Mouse (Mus musculus): Measurements from ENCODE around the gene Panx1. TPM values are rescaled to one million over a fixed set of nuclear protein-coding genes. Genes with fewer than 3 reads are reported as not detected.

Gene Panx1
- polyA plus RNA-seq, 1 experiment from 2014 or later: 30.1 TPM

GRCm38 (mm10) chr9:15032797-15033196 lies 12.5 kb downstream of the Panx1 start:
- WGBS (ENCODE audit: insufficient replicate concordance): 90% methylated on average over 4 of the region's 4 CpGs
- no peak overlapping the region for H3K9ac ChIP-seq (ENCODE audit: low read depth, low read length)

GRCm38 (mm10) chr9:15030771-15031170 lies 14.5 kb downstream of the Panx1 start:
- Histone ChIP-seq H3K9me3 (replicated peaks; ENCODE audit: control insufficient read depth, low read length) (0 out of 2 replicates have a peak, but pooled peaks cover 3% of the 10 kb centered on the region), H3K9ac (ENCODE audit: low read depth, low read length) (no peak overlapping the region), H3K4me2 (no peak overlapping the region), H3K27me3 (ENCODE audit: control insufficient read depth, insufficient read depth, low read length) (no peaks in the 10 kb centered on the region), H3K4me1 (ENCODE audit: control insufficient read depth, insufficient read depth, low read length) (no peaks in the 10 kb centered on the region; the same call in 1 of the 2 replicates), H3K4me3 (ENCODE audit: low read depth, low read length) (no peak overlapping the region), H3K36me3 (ENCODE audit: control insufficient read depth, insufficient read depth, low read length) (no peaks in the 10 kb centered on the region), H3K27ac (ENCODE audit: low read depth, low read length) (no peak overlapping the region)
- ATAC-seq (replicated peaks; ENCODE audit: insufficient number of reproducible peaks, low FRiP score, low TSS enrichment): no peak
- 68% methylated on average over 8 of the region's 8 CpGs for WGBS (ENCODE audit: insufficient replicate concordance)

More at GRCm38 (mm10) chr9:15032797-15033196, 12.5 kb downstream of the Panx1 start:
- ATAC-seq (replicated peaks; ENCODE audit: insufficient number of reproducible peaks, low FRiP score, low TSS enrichment): no peak
- Histone ChIP-seq H3K36me3 (ENCODE audit: control insufficient read depth, insufficient read depth, low read length) (no peaks in the 10 kb centered on the region), H3K4me1 (ENCODE audit: control insufficient read depth, insufficient read depth, low read length) (no peaks in the 10 kb centered on the region; the same call in 1 of the 2 replicates), H3K27me3 (ENCODE audit: control insufficient read depth, insufficient read depth, low read length) (no peaks in the 10 kb centered on the region), H3K4me2 (no peak overlapping the region), H3K27ac (ENCODE audit: low read depth, low read length) (no peak overlapping the region), H3K4me3 (ENCODE audit: low read depth, low read length) (no peak overlapping the region), H3K9me3 (replicated peaks; ENCODE audit: control insufficient read depth, low read length) (no peaks in the 10 kb centered on the region)

GRCm38 (mm10) chr9:15029025-15029727 lies 16.1 kb downstream of the Panx1 start:
- Histone ChIP-seq H3K4me1 (ENCODE audit: control insufficient read depth, insufficient read depth, low read length) (no peaks in the 10 kb centered on the region; the same call in 1 of the 2 replicates), H3K4me3 (ENCODE audit: low read depth, low read length) (no peak overlapping the region), H3K9me3 (replicated peaks; ENCODE audit: control insufficient read depth, low read length) (0 out of 2 replicates have a peak, but pooled peaks cover 3% of the 10 kb centered on the region), H3K9ac (ENCODE audit: low read depth, low read length) (no peak overlapping the region), H3K27ac (ENCODE audit: low read depth, low read length) (no peak overlapping the region), H3K27me3 (ENCODE audit: control insufficient read depth, insufficient read depth, low read length) (no peaks in the 10 kb centered on the region), H3K4me2 (no peak overlapping the region), H3K36me3 (ENCODE audit: control insufficient read depth, insufficient read depth, low read length) (no peaks in the 10 kb centered on the region)
- 44% methylated on average over 5 of the region's 5 CpGs for WGBS (ENCODE audit: insufficient replicate concordance)
- ATAC-seq (replicated peaks; ENCODE audit: insufficient number of reproducible peaks, low FRiP score, low TSS enrichment): no peak

- no peak overlapping the region for H3K4me2 ChIP-seq
- no peaks in the 10 kb centered on the region for H3K36me3 ChIP-seq (ENCODE audit: control insufficient read depth, insufficient read depth, low read length)
- H3K27me3 ChIP-seq (ENCODE audit: control insufficient read depth, insufficient read depth, low read length): no peaks in the 10 kb centered on the region
- no peaks in the 10 kb centered on the region; the same call in 1 of the 2 replicates for H3K4me1 ChIP-seq (ENCODE audit: control insufficient read depth, insufficient read depth, low read length)
- 0 out of 2 replicates have a peak, but pooled peaks cover 3% of the 10 kb centered on the region for H3K9me3 ChIP-seq (replicated peaks; ENCODE audit: control insufficient read depth, low read length)
- WGBS (ENCODE audit: insufficient replicate concordance): 60% methylated on average over 3 of the region's 3 CpGs
- H3K9ac ChIP-seq (ENCODE audit: low read depth, low read length): no peak overlapping the region
- H3K4me3 ChIP-seq (ENCODE audit: low read depth, low read length): no peak overlapping the region
- ATAC-seq (replicated peaks; ENCODE audit: insufficient number of reproducible peaks, low FRiP score, low TSS enrichment): no peak
- H3K27ac ChIP-seq (ENCODE audit: low read depth, low read length): no peak overlapping the region
Observed at GRCm38 (mm10) chr9:15027725-15028124, 17.6 kb downstream of the Panx1 start.

- H3K9ac ChIP-seq (ENCODE audit: low read depth, low read length): no peak overlapping the region
- 88% methylated on average over 1 of the region's 1 CpGs for WGBS (ENCODE audit: insufficient replicate concordance)
- H3K4me3 ChIP-seq (ENCODE audit: low read depth, low read length): no peak overlapping the region
- no peak overlapping the region for H3K4me2 ChIP-seq
- H3K27me3 ChIP-seq (ENCODE audit: control insufficient read depth, insufficient read depth, low read length): no peaks in the 10 kb centered on the region
- no peak for ATAC-seq (replicated peaks; ENCODE audit: insufficient number of reproducible peaks, low FRiP score, low TSS enrichment)
- H3K4me1 ChIP-seq (ENCODE audit: control insufficient read depth, insufficient read depth, low read length): no peaks in the 10 kb centered on the region
- H3K27ac ChIP-seq (ENCODE audit: low read depth, low read length): no peak overlapping the region
- H3K9me3 ChIP-seq (replicated peaks; ENCODE audit: control insufficient read depth, low read length): 0 out of 2 replicates have a peak, but pooled peaks cover 3% of the 10 kb centered on the region
- H3K36me3 ChIP-seq (ENCODE audit: control insufficient read depth, insufficient read depth, low read length): no peaks in the 10 kb centered on the region
Observed at GRCm38 (mm10) chr9:15023049-15023448, 22.2 kb downstream of the Panx1 start.

GRCm38 (mm10) chr9:15021156-15021555 lies 24.1 kb downstream of the Panx1 start:
- Histone ChIP-seq H3K9ac (ENCODE audit: low read depth, low read length) (no peak overlapping the region), H3K4me2 (no peak overlapping the region), H3K4me1 (ENCODE audit: control insufficient read depth, insufficient read depth, low read length) (no peaks in the 10 kb centered on the region), H3K27ac (ENCODE audit: low read depth, low read length) (no peak overlapping the region), H3K27me3 (ENCODE audit: control insufficient read depth, insufficient read depth, low read length) (no peaks in the 10 kb centered on the region), H3K4me3 (ENCODE audit: low read depth, low read length) (no peak overlapping the region), H3K9me3 (replicated peaks; ENCODE audit: control insufficient read depth, low read length) (0 out of 2 replicates have a peak, but pooled peaks cover 1% of the 10 kb centered on the region), H3K36me3 (ENCODE audit: control insufficient read depth, insufficient read depth, low read length) (no peaks in the 10 kb centered on the region)
- 63% methylated on average over 9 of the region's 9 CpGs for WGBS (ENCODE audit: insufficient replicate concordance)
- no peak for ATAC-seq (replicated peaks; ENCODE audit: insufficient number of reproducible peaks, low FRiP score, low TSS enrichment)

- no peak for ATAC-seq (replicated peaks; ENCODE audit: insufficient number of reproducible peaks, low FRiP score, low TSS enrichment)
- H3K36me3 ChIP-seq (ENCODE audit: control insufficient read depth, insufficient read depth, low read length): no peaks in the 10 kb centered on the region
- H3K27ac ChIP-seq (ENCODE audit: low read depth, low read length): no peak overlapping the region
- H3K9me3 ChIP-seq (replicated peaks; ENCODE audit: control insufficient read depth, low read length): no peaks in the 10 kb centered on the region
- no peak overlapping the region for H3K4me2 ChIP-seq
- H3K9ac ChIP-seq (ENCODE audit: low read depth, low read length): no peak overlapping the region
- H3K4me3 ChIP-seq (ENCODE audit: low read depth, low read length): no peak overlapping the region
- 91% methylated on average over 5 of the region's 5 CpGs for WGBS (ENCODE audit: insufficient replicate concordance)
- H3K4me1 ChIP-seq (ENCODE audit: control insufficient read depth, insufficient read depth, low read length): no peaks in the 10 kb centered on the region
- no peaks in the 10 kb centered on the region for H3K27me3 ChIP-seq (ENCODE audit: control insufficient read depth, insufficient read depth, low read length)
Observed at GRCm38 (mm10) chr9:15020561-15021080, 24.7 kb downstream of the Panx1 start.

GRCm38 (mm10) chr9:15018756-15019131 lies 26.5 kb downstream of the Panx1 start:
- Histone ChIP-seq H3K27ac (ENCODE audit: low read depth, low read length) (no peak overlapping the region), H3K9me3 (replicated peaks; ENCODE audit: control insufficient read depth, low read length) (no peaks in the 10 kb centered on the region), H3K27me3 (ENCODE audit: control insufficient read depth, insufficient read depth, low read length) (no peaks in the 10 kb centered on the region), H3K4me3 (ENCODE audit: low read depth, low read length) (no peak overlapping the region), H3K9ac (ENCODE audit: low read depth, low read length) (no peak overlapping the region), H3K4me1 (ENCODE audit: control insufficient read depth, insufficient read depth, low read length) (no peaks in the 10 kb centered on the region), H3K4me2 (no peak overlapping the region), H3K36me3 (ENCODE audit: control insufficient read depth, insufficient read depth, low read length) (no peaks in the 10 kb centered on the region)
- 79% methylated on average over 5 of the region's 5 CpGs for WGBS (ENCODE audit: insufficient replicate concordance)
- no peak for ATAC-seq (replicated peaks; ENCODE audit: insufficient number of reproducible peaks, low FRiP score, low TSS enrichment)
